Mouse (Mus musculus): Measurements from ENCODE around the gene Fam71f1.

GRCm38 (mm10) chr6:29362246-29363128 is 43.5 kb downstream of the Fam71f1 start:
- TF ChIP-seq CTCF (IDR thresholded peaks at IDR 0.05; ENCODE audit: low read depth) = peak; percentile 56
- TF ChIP-seq EP300 (IDR thresholded peaks at IDR 0.05; ENCODE audit: low read depth) = no peak

Measured in heart, postnatal 0 days (tissue).